Comparison of ENCODE assay signal across 23 mouse cellular contexts in genomic region chr15:98943133-98943532, GRCm38 (mm10). TPM values are rescaled to one million over a fixed set of nuclear protein-coding genes. Genes with fewer than 3 reads are reported as not detected.
"Had no signal": no experiment of that assay in that cellular context is flagged by ENCODE, and none has a peak within 500 bp of the region (broad histone marks: within the 10 kb centered on the region; RNA-seq: fewer than 3 reads in every experiment).

No protein-coding gene starts in this region.

- ATAC-seq: midbrain, embryonic 16.5 days had no signal

- DNase-seq: lung, adult 2 months; lung, postnatal 10 days; lung, postnatal 4 days; midbrain, embryonic 14.5 days; retina, postnatal 1 day; right cerebral cortex, adult 18-20 months; right cerebral cortex, postnatal 25 days; right cerebral cortex, postnatal 4 days; spleen, adult 18-20 months; thymus, adult 18-20 months; thymus, postnatal 14 days; thymus, postnatal 36 days had no signal

- H3K9ac ChIP-seq: lung, embryonic 15.5 days; midbrain, embryonic 12.5 days; neural tube, embryonic 12.5 days had no signal

- H3K4me2 ChIP-seq: lung, embryonic 15.5 days; midbrain, embryonic 12.5 days; neural tube, embryonic 12.5 days had no signal

- H3K27me3 ChIP-seq: lung, embryonic 15.5 days; midbrain, embryonic 12.5 days; neural tube, embryonic 12.5 days had no signal

- H3K4me1 ChIP-seq: lung, embryonic 15.5 days; neural tube, embryonic 12.5 days had no signal

- H3K9me3 ChIP-seq: lung, embryonic 15.5 days; midbrain, embryonic 12.5 days; neural tube, embryonic 12.5 days had no signal

- H3K4me3 ChIP-seq: lung, embryonic 15.5 days; midbrain, embryonic 10.5 days; midbrain, embryonic 12.5 days; myocyte; neural tube, embryonic 12.5 days had no signal

- H3K27ac ChIP-seq: lung, embryonic 15.5 days; midbrain, embryonic 10.5 days; midbrain, embryonic 12.5 days; neural tube, embryonic 12.5 days had no signal

- H3K36me3 ChIP-seq: lung, embryonic 15.5 days; neural tube, embryonic 12.5 days had no signal

RNA-seq across cellular contexts. Expression of gene Gm49450, which starts 10.2 kb away (rescaled TPM):
- polyA plus RNA-seq: liver, embryonic 16.5 days; lung, embryonic 15.5 days; midbrain, embryonic 10.5 days; midbrain, embryonic 12.5 days; midbrain, embryonic 14.5 days; midbrain, embryonic 16.5 days; neural tube, embryonic 12.5 days; neural tube, embryonic 14.5 days; stomach, embryonic 14.5 days; stomach, embryonic 16.5 days; thymus, postnatal 0 days had no signal
